Mouse (Mus musculus) right cerebral cortex, postnatal 14 days (tissue): ENCODE measurements around the gene Tas2r102.

Experiments
- DNase-seq: peaks from one replicate; pipeline ENCODE4 v3.0.0; 2022

Tas2r102 gene

DNA sequence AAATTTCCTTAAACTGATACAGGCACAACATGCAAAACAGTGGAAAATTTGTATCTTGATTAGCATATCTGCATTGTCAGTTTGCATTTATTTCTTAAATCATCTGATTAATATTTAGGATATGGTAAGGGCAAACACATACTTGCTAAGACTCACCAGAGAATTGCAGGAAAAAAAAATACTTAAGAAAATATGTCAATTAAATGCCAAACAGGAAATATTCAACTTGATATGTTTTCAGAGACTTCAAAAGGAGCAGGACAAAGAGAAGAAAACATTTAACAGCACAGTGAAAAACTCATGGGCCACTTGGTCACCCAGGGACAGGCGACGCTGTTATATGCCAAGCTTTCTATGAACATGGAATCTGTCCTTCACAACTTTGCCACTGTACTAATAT lies at the start of gene Tas2r102:
Tas2r102 (plus strand) TSS at position 301 of the 400 bp plus-strand sequence.
- DNase-seq: no peak

GRCm38 (mm10) chr6:132737935-132738334 lies 24.0 kb upstream of the Tas2r102 start, which contains the start of gene Tas2r115:
TSS of gene Tas2r115 (minus strand) at chr6:132738035.
- no peak for DNase-seq

DNA sequence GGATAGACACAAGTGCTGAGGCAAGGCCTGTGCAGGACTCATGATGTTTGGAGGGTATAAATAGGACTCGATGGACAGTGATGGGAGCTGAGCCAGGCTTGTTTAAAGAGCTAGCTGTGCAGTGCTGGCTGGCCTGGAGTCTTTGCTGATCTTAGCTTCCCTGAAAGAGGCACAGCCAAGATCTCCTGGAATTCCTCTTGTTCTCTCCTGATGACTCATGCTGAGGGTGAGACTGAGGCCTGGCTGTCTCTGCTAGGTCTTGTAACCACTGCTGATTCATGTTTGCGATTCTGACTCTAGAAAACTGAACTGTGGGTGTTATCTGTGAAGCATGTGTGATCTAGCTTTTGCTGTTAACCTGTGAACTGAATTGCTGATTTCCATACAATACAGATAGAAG lies 11.7 kb upstream of the Tas2r102 start:
- no peak for DNase-seq

DNA sequence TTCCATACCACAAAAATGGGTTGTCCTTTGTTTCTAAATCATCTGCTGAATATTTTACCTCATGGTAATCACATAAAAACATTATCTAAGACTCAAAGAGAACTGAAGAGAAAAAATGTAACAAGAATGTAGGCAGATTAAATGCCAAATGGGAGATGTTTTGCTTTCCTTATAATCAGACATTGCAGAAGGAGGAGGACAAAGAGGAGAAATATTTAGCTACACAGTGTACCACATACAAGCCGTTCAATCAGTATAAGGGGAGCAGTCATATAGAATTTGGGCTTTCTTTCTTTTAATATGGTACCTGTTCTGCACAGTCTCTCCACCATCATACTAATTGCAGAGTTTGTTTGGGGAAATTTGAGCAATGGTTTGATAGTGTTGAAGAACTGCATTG lies 7.5 kb upstream of the Tas2r102 start, which contains the start of gene Tas2r124:
Tas2r124 (plus strand) TSS at position 301 of the 400 bp plus-strand sequence.
- no peak for DNase-seq

DNA sequence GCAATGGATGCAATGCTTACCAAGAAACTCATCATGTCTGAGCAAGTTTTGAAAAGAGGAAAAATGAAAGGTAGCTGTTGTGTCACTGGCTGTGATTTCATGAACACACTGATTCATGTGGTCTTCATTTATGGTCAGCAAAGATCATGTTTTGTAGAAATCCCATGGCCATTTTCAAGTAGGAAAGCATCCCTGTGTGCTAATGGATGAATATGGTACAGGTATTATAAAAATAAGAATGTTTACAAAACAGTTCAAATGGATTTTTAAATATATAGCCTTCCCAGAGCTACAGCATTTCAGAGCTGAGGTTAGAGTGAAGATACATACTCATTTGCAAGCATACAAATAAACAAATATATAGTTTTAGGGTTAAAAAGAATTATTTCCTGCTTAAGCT lies 16.1 kb downstream of the Tas2r102 start, which contains the start of gene Tas2r136:
Tas2r136 (minus strand) TSS at position 101 of the 400 bp plus-strand sequence.
- DNase-seq: no peak

DNA sequence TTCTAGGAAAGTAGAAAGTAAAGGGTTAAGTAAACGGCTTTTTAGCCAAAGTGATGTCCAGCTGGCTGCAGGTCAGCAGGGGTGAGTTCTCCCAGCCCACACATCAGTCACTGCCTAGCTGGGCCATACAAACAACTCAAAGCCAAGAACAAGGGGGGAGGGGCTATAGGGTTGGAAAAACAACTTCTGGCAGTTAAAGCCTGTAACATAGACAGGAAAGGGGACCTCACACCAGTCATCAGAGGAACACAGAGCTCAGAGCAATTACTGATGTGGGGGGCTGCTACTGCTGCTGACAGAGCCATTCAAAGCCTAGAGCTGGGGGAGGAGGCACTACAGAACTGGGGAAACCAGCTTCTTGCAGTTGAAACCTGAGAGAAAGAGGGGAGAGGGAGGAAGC lies 33.5 kb downstream of the Tas2r102 start:
- DNase-seq: no peak

- DNase-seq: no peak
Observed at GRCm38 (mm10) chr6:132802518-132802917, 40.6 kb downstream of the Tas2r102 start, which contains the start of gene Tas2r117. TSS of gene Tas2r117 (plus strand) at chr6:132802818.
